Mouse (Mus musculus): Measurements from ENCODE around the gene Zpbp2. TPM values are rescaled to one million over a fixed set of nuclear protein-coding genes. Genes with fewer than 3 reads are reported as not detected.

Gene Zpbp2
- polyA plus RNA-seq, 1 experiment from 2014 or later: 0.60 TPM

DNA sequence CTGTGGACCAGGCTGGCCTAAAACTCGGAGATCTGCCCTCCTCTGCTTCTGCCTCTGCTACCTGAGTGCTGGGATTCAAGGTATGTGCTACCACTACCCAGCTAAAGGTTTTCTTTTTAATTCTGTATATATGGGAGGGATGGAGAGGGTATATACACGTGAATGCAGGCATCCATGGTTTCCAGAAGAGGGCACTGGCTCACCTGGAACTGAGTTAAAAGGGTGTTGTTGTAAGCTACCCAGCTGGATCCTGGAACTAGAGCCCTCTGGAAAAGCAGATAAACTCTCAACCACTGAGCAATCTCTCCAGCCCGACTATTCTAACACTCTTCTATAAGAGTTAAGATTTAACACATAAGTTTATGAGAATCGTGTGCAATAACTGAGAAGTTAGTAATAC, 1.5 kb upstream of the Zpbp2 start:
- no peak for ATAC-seq (ENCODE audit: low read depth)
- Histone ChIP-seq H3K9ac (ENCODE audit: low read depth, low read length) (no peak overlapping the region), H3K27ac (ENCODE audit: low read length) (no peak overlapping the region), H3K9me3 (replicated peaks; ENCODE audit: control insufficient read depth, low read length) (no peaks in the 10 kb centered on the region; the same call in 1 of the 2 replicates), H3K36me3 (ENCODE audit: control insufficient read depth, insufficient read depth) (no peaks in the 10 kb centered on the region), H3K4me3 (ENCODE audit: low read depth, low read length) (no peak overlapping the region), H3K4me1 (ENCODE audit: control insufficient read depth, low read depth, low read length) (peaks cover 14% of the 10 kb centered on the region), H3K4me2 (ENCODE audit: low read depth, low read length) (no peak overlapping the region), H3K27me3 (ENCODE audit: control insufficient read depth, insufficient read depth, low read depth, low read length) (peaks cover 57% of the 10 kb centered on the region)
- 55% methylated on average over 4 of the region's 4 CpGs for WGBS (ENCODE audit: insufficient replicate concordance)

GRCm38 (mm10) chr11:98550311-98550974, 454 bp upstream of the Zpbp2 start:
- H3K4me3 ChIP-seq (ENCODE audit: low read depth, low read length): peak overlapping the region; percentile 91
- peak overlapping the region; percentile 99 for H3K4me2 ChIP-seq (ENCODE audit: low read depth, low read length)
- H3K27me3 ChIP-seq (ENCODE audit: control insufficient read depth, insufficient read depth, low read depth, low read length): peaks cover 48% of the 10 kb centered on the region
- H3K9me3 ChIP-seq (replicated peaks; ENCODE audit: control insufficient read depth, low read length): no peaks in the 10 kb centered on the region; the same call in 1 of the 2 replicates
- peak overlapping the region; percentile 89 for H3K9ac ChIP-seq (ENCODE audit: low read depth, low read length)
- no peak for ATAC-seq (ENCODE audit: low read depth)
- peaks cover 14% of the 10 kb centered on the region for H3K4me1 ChIP-seq (ENCODE audit: control insufficient read depth, low read depth, low read length)
- no peak overlapping the region for H3K27ac ChIP-seq (ENCODE audit: low read length)
- 14% methylated on average over 20 of the region's 20 CpGs for WGBS (ENCODE audit: insufficient replicate concordance)
- no peaks in the 10 kb centered on the region for H3K36me3 ChIP-seq (ENCODE audit: control insufficient read depth, insufficient read depth)

- Histone ChIP-seq H3K9ac (ENCODE audit: low read depth, low read length) (no peak overlapping the region), H3K27me3 (ENCODE audit: control insufficient read depth, insufficient read depth, low read depth, low read length) (peaks cover 16% of the 10 kb centered on the region), H3K4me1 (ENCODE audit: control insufficient read depth, low read depth, low read length) (peaks cover 14% of the 10 kb centered on the region), H3K9me3 (replicated peaks; ENCODE audit: control insufficient read depth, low read length) (no peaks in the 10 kb centered on the region; the same call in 1 of the 2 replicates), H3K27ac (ENCODE audit: low read length) (no peak overlapping the region), H3K4me3 (ENCODE audit: low read depth, low read length) (no peak overlapping the region), H3K4me2 (ENCODE audit: low read depth, low read length) (no peak overlapping the region), H3K36me3 (ENCODE audit: control insufficient read depth, insufficient read depth) (no peaks in the 10 kb centered on the region)
- no peak for ATAC-seq (ENCODE audit: low read depth)
- WGBS (ENCODE audit: insufficient replicate concordance): 82% methylated on average over 4 of the region's 4 CpGs
These were observed 3.1 kb downstream of the Zpbp2 start for GRCm38 (mm10) chr11:98553966-98554365.

- H3K36me3 ChIP-seq (ENCODE audit: control insufficient read depth, insufficient read depth): no peaks in the 10 kb centered on the region
- peaks cover 13% of the 10 kb centered on the region for H3K4me1 ChIP-seq (ENCODE audit: control insufficient read depth, low read depth, low read length)
- WGBS (ENCODE audit: insufficient replicate concordance): 61% methylated on average over 12 of the region's 12 CpGs
- H3K27me3 ChIP-seq (ENCODE audit: control insufficient read depth, insufficient read depth, low read depth, low read length): peaks cover 9% of the 10 kb centered on the region
- no peak for ATAC-seq (ENCODE audit: low read depth)
- no peak overlapping the region for H3K9ac ChIP-seq (ENCODE audit: low read depth, low read length)
- no peaks in the 10 kb centered on the region; the same call in 1 of the 2 replicates for H3K9me3 ChIP-seq (replicated peaks; ENCODE audit: control insufficient read depth, low read length)
- no peak overlapping the region for H3K27ac ChIP-seq (ENCODE audit: low read length)
- no peak overlapping the region for H3K4me3 ChIP-seq (ENCODE audit: low read depth, low read length)
- H3K4me2 ChIP-seq (ENCODE audit: low read depth, low read length): no peak overlapping the region
These were observed 4.3 kb downstream of the Zpbp2 start for GRCm38 (mm10) chr11:98555124-98555700.

DNA sequence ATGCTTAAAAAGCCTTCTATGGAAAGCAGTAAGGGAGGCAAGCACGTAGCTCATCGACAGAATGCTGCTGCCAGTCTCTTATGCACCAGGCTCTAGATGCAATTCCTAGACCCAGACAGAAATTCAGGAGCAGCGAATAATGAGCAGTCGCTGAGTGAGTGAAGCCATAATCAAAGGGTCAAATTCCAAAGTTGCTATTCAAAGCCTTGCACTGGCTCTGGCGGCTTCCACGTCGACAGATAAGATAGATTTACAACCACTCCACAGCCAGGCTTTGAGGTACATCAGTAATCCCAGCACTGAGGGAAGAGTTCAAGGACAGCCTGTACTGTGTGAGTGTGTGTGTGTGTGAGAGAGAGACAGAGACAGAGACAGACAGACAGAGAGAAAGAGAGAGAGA, 10.0 kb downstream of the Zpbp2 start:
- Histone ChIP-seq H3K4me2 (ENCODE audit: low read depth, low read length) (no peak overlapping the region), H3K36me3 (ENCODE audit: control insufficient read depth, insufficient read depth) (no peaks in the 10 kb centered on the region), H3K27me3 (ENCODE audit: control insufficient read depth, insufficient read depth, low read depth, low read length) (peaks cover 8% of the 10 kb centered on the region), H3K4me3 (ENCODE audit: low read depth, low read length) (no peak overlapping the region), H3K9ac (ENCODE audit: low read depth, low read length) (no peak overlapping the region), H3K9me3 (replicated peaks; ENCODE audit: control insufficient read depth, low read length) (no peaks in the 10 kb centered on the region), H3K27ac (ENCODE audit: low read length) (no peak overlapping the region), H3K4me1 (ENCODE audit: control insufficient read depth, low read depth, low read length) (no peaks in the 10 kb centered on the region)
- 46% methylated on average over 7 of the region's 7 CpGs for WGBS (ENCODE audit: insufficient replicate concordance)
- ATAC-seq (ENCODE audit: low read depth): no peak

DNA sequence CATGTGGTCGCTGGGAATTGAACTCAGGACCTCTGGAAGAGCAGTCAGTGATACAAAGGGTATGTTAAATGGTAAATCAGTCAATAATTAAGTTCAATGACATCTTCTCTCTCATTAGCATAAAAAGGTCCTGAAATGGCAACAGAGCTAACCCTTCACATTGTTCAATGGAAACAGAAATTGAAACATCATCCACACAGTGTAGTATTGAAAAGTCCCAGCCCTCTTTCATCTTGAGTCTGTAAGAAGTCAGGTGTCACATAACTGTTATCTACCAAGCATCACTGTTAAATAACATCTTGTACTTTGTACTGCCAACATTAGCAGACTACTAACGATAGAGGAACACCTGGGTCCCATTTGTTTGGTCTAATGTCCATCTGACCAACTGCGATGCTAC, 12.1 kb downstream of the Zpbp2 start:
- H3K9me3 ChIP-seq (replicated peaks; ENCODE audit: control insufficient read depth, low read length): no peaks in the 10 kb centered on the region
- WGBS (ENCODE audit: insufficient replicate concordance): 72% methylated on average over 3 of the region's 3 CpGs
- no peak overlapping the region for H3K9ac ChIP-seq (ENCODE audit: low read depth, low read length)
- H3K36me3 ChIP-seq (ENCODE audit: control insufficient read depth, insufficient read depth): no peaks in the 10 kb centered on the region
- H3K4me1 ChIP-seq (ENCODE audit: control insufficient read depth, low read depth, low read length): no peaks in the 10 kb centered on the region
- H3K27me3 ChIP-seq (ENCODE audit: control insufficient read depth, insufficient read depth, low read depth, low read length): peaks cover 6% of the 10 kb centered on the region
- no peak overlapping the region for H3K27ac ChIP-seq (ENCODE audit: low read length)
- H3K4me3 ChIP-seq (ENCODE audit: low read depth, low read length): no peak overlapping the region
- no peak overlapping the region for H3K4me2 ChIP-seq (ENCODE audit: low read depth, low read length)
- no peak for ATAC-seq (ENCODE audit: low read depth)

DNA sequence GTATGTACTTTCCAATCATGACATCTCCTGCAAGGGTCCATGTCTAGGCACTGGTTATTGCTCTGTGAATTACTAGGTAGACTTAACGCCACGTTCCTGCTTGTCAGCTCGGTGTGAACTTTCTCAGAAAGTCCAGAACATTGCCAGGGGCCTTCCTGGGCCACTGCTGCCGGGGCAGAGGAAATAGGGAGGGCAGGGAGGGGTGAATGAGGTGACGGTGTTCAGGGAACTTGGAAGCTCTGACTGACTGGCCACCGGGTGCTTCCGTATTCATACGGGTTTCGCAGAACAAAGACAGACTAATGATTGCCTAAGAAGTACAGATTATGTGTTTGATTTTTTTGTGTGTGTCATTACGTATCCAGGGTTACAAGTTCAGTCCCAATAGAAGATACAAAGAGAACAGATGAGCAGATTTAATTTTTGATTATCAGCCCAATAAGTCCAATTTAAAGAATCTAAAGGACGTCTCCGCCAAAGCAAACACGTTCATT, 13.1 kb downstream of the Zpbp2 start:
- WGBS (ENCODE audit: insufficient replicate concordance): 56% methylated on average over 13 of the region's 13 CpGs
- Histone ChIP-seq H3K27ac (ENCODE audit: low read length) (no peak overlapping the region), H3K9ac (ENCODE audit: low read depth, low read length) (no peak overlapping the region), H3K27me3 (ENCODE audit: control insufficient read depth, insufficient read depth, low read depth, low read length) (peaks cover 6% of the 10 kb centered on the region), H3K4me3 (ENCODE audit: low read depth, low read length) (no peak overlapping the region), H3K4me1 (ENCODE audit: control insufficient read depth, low read depth, low read length) (no peaks in the 10 kb centered on the region), H3K4me2 (ENCODE audit: low read depth, low read length) (no peak overlapping the region), H3K9me3 (replicated peaks; ENCODE audit: control insufficient read depth, low read length) (no peaks in the 10 kb centered on the region), H3K36me3 (ENCODE audit: control insufficient read depth, insufficient read depth) (no peaks in the 10 kb centered on the region)
- no peak for ATAC-seq (ENCODE audit: low read depth)

- Histone ChIP-seq H3K4me2 (ENCODE audit: low read depth, low read length) (no peak overlapping the region), H3K27ac (ENCODE audit: low read length) (no peak overlapping the region), H3K27me3 (ENCODE audit: control insufficient read depth, insufficient read depth, low read depth, low read length) (no peaks in the 10 kb centered on the region)
These were observed 17.4 kb downstream of the Zpbp2 start for GRCm38 (mm10) chr11:98568326-98568725.

GRCm38 (mm10) chr11:98569461-98569860, 18.6 kb downstream of the Zpbp2 start:
- Histone ChIP-seq H3K4me2 (ENCODE audit: low read depth, low read length) (no peak overlapping the region), H3K9ac (ENCODE audit: low read depth, low read length) (no peak overlapping the region), H3K4me1 (ENCODE audit: control insufficient read depth, low read depth, low read length) (no peaks in the 10 kb centered on the region), H3K27ac (ENCODE audit: low read length) (no peak overlapping the region), H3K4me3 (ENCODE audit: low read depth, low read length) (no peak overlapping the region), H3K27me3 (ENCODE audit: control insufficient read depth, insufficient read depth, low read depth, low read length) (no peaks in the 10 kb centered on the region), H3K9me3 (replicated peaks; ENCODE audit: control insufficient read depth, low read length) (no peaks in the 10 kb centered on the region), H3K36me3 (ENCODE audit: control insufficient read depth, insufficient read depth) (no peaks in the 10 kb centered on the region)
- ATAC-seq (ENCODE audit: low read depth): no peak
- WGBS (ENCODE audit: insufficient replicate concordance): 59% methylated on average over 6 of the region's 6 CpGs

More at GRCm38 (mm10) chr11:98568326-98568725, 17.4 kb downstream of the Zpbp2 start:
- Histone ChIP-seq H3K36me3 (ENCODE audit: control insufficient read depth, insufficient read depth) (no peaks in the 10 kb centered on the region), H3K4me3 (ENCODE audit: low read depth, low read length) (no peak overlapping the region), H3K9me3 (replicated peaks; ENCODE audit: control insufficient read depth, low read length) (no peaks in the 10 kb centered on the region), H3K4me1 (ENCODE audit: control insufficient read depth, low read depth, low read length) (no peaks in the 10 kb centered on the region), H3K9ac (ENCODE audit: low read depth, low read length) (no peak overlapping the region)
- 75% methylated on average over 8 of the region's 8 CpGs for WGBS (ENCODE audit: insufficient replicate concordance)
- no peak for ATAC-seq (ENCODE audit: low read depth)
